Mouse (Mus musculus) yolk sac, embryonic 10.5 days (tissue): Measurements from ENCODE around the gene Olfr1233.

Experiments
- DNase-seq: peaks from one replicate; pipeline ENCODE4 v3.0.0-alpha.2; 2017; ENCODE audit warnings: low spot score

Olfr1233 gene

GRCm38 (mm10) chr2:89342298-89342697 lies at the start of gene Olfr1233:
Olfr1233 (minus strand) TSS chr2:89342398.
- DNase-seq = no peak

- no peak for DNase-seq
These were observed 22.6 kb upstream of the Olfr1233 start, which contains the start of gene Olfr1234 for GRCm38 (mm10) chr2:89364765-89365164. Olfr1234 (minus strand) TSS chr2:89364865.

DNA sequence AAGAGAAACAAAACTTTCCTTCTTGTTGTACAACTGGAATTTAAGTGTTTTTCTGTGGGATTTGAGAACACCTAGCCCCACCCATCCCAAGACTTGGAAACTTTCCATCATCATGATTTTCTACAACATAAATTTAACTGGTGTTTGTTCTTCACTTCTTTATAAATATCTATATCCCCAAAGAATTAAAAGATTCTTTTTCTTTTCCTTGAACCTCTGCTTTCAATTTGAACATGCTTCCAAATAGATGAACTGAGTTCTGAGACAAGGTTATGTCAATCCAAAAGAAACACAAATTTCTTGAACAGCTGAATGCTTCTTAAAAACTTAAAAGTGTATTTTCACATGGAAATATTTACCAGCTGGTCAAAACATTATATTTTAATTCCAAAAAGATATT lies 12.6 kb downstream of the Olfr1233 start, which contains the start of gene Olfr1232:
Olfr1232 (minus strand) TSS at position 101 of the 400 bp plus-strand sequence.
- no peak for DNase-seq

- DNase-seq = no peak
These were observed 35.2 kb downstream of the Olfr1233 start, which contains the start of gene Olfr1231 for GRCm38 (mm10) chr2:89306974-89307373. Olfr1231 (minus strand) TSS chr2:89307074.

DNA sequence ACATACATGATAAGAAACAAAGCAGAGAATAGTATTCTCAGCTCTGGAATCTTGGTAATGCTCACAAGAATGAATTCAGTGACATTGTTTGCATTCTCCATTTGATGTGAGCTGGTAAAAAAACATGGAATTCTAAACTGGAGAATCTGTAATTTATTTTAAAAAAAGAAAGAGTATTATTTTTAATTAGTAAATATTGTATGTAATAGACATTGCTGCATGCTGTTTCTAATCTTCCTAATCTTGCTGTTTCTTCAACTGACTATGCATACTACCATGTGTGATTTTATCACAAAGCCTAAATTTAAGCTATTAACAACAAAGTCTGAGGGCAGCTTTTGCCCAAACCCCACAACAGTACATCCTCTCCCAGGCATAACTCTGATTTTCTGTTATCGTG lies 45.0 kb downstream of the Olfr1233 start, which contains the start of gene Olfr1230:
Olfr1230 (minus strand) TSS at position 101 of the 400 bp plus-strand sequence.
- no peak for DNase-seq

GRCm38 (mm10) chr2:89287914-89288313 lies 54.3 kb downstream of the Olfr1233 start, which contains the start of gene Olfr1229:
Olfr1229 (minus strand) TSS chr2:89288014.
- no peak for DNase-seq
